9 mouse cellular contexts compared by ENCODE assay signal in the genomic region with DNA sequence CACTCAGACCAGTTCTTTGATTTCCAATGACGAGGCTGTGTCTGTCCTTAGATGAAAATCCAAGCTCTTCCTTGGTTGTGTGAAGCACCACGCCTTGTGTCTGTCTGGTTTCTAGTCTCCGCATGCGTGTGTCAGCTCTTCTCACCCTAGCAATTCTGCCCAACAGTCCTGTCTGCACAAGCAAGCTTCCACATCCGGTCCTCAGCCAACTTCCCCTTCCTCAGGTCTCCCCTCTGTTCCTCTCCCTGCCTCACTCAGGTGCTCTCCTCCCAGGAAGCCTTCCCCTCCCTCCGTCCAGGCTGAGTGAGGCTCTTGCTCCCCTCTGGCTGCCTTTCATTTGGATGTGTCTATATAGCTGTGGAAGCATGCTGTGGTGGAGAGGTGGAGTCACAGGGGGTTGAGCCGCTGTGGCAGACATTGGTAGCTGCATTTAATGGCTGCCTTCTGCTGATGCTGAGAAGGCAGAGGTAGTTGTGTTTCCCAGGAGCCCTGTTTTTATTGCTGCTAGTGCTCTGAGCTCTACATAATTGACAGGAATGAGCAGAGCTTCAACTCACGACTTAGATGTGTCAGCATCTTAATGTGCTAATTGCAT.
A peak's percentile ranks its signal among the peaks of the same experiment; 100 is the strongest.
DNase-seq lines count a peak whose midpoint lies in the region; ATAC-seq and TF ChIP-seq lines count a peak whose summit lies in the region.
"Had no signal": no experiment of that assay in that cellular context is flagged by ENCODE, and none has a peak within 500 bp of the region (broad histone marks: within the 10 kb centered on the region; RNA-seq: fewer than 3 reads in every experiment).

No protein-coding gene starts in this region.

- no peaks in the 10 kb centered on the region for H3K36me3 ChIP-seq in neural tube, embryonic 15.5 days
- H3K36me3 ChIP-seq in kidney, adult 2 months (ENCODE audit: control insufficient read depth, insufficient read depth, low read length), result no peaks in the 10 kb centered on the region

- DNase-seq in lung, postnatal 4 days, result peak; percentile 21 to 28
- no peak for DNase-seq in lung, postnatal 10 days
- DNase-seq in induced T-regulatory cell, adult 2 months (ENCODE audit: low read depth), result peak; percentile 8
- DNase-seq in cerebellum, adult 11-12 months, result no peak
- no peak for DNase-seq in adrenal gland, adult 8-10 months
- DNase-seq in kidney, adult 2 months, result no peak

- H3K27me3 ChIP-seq in neural tube, embryonic 15.5 days (replicated peaks), result no peaks in the 10 kb centered on the region
- no peaks in the 10 kb centered on the region for H3K27me3 ChIP-seq in kidney, adult 2 months (replicated peaks; ENCODE audit: control insufficient read depth, insufficient read depth, low read length)

- WGBS in bone marrow, adult 2 months, result 24% methylated on average over 8 of the region's 8 CpGs
- 57% methylated on average over 8 of the region's 8 CpGs for WGBS in neural tube, embryonic 15.5 days
- 77% methylated on average over 8 of the region's 8 CpGs for WGBS in kidney, adult 2 months

- peaks cover 11% of the 10 kb centered on the region; the same call in 1 of the 2 replicates for H3K4me1 ChIP-seq in bone marrow, adult 2 months (ENCODE audit: control insufficient read depth, insufficient read depth, low read length)
- peaks cover 34% of the 10 kb centered on the region for H3K4me1 ChIP-seq in neural tube, embryonic 15.5 days
- no peaks in the 10 kb centered on the region for H3K4me1 ChIP-seq in kidney, adult 2 months (ENCODE audit: control insufficient read depth, insufficient read depth, low read length)

- H3K9me3 ChIP-seq in neural tube, embryonic 15.5 days (replicated peaks), result no peaks in the 10 kb centered on the region

- H3K4me2 ChIP-seq in neural tube, embryonic 15.5 days, result no peak overlapping the region

- TF ChIP-seq CTCF in bone marrow, adult 2 months (IDR thresholded peaks at IDR 0.05; ENCODE audit: control insufficient read depth, insufficient read depth, low read length), result no peak
- TF ChIP-seq CTCF in kidney, adult 2 months (conservative IDR thresholded peaks at IDR 0.05; ENCODE audit: insufficient read depth, insufficient read length, low read depth, low read length), result no peak

- no peak overlapping the region for H3K4me3 ChIP-seq in bone marrow, adult 2 months (replicated peaks; ENCODE audit: control insufficient read depth, low read depth, low read length)
- no peak overlapping the region for H3K4me3 ChIP-seq in neural tube, embryonic 15.5 days (replicated peaks)
- no peak overlapping the region for H3K4me3 ChIP-seq in kidney, adult 2 months (ENCODE audit: insufficient read depth, low read depth, low read length)
- H3K4me3 ChIP-seq: erythroblast, embryonic 14.5 days had no signal

- no peak overlapping the region for H3K9ac ChIP-seq in neural tube, embryonic 15.5 days (replicated peaks)

- TF ChIP-seq POLR2A in bone marrow, adult 2 months (IDR thresholded peaks at IDR 0.05; ENCODE audit: borderline replicate concordance, control insufficient read depth, low read depth, low read length), result no peak
- no peak for TF ChIP-seq POLR2A in kidney, adult 2 months (IDR thresholded peaks at IDR 0.05; ENCODE audit: low read depth, low read length)

- peak; percentile 65 for ATAC-seq in neural tube, embryonic 15.5 days (ENCODE audit: low FRiP score)

- H3K27ac ChIP-seq in bone marrow, adult 2 months (ENCODE audit: control insufficient read depth, insufficient read depth, low read depth, low read length, poor library complexity), result peak overlapping the region; percentile 58
- H3K27ac ChIP-seq in neural tube, embryonic 15.5 days (replicated peaks), result peak overlapping the region; percentile 74
- no peak overlapping the region for H3K27ac ChIP-seq in kidney, adult 2 months (ENCODE audit: insufficient read depth, low read depth, low read length)

Comparison
In these comparisons a context has a peak if more than half of its experiments do, and no peak if none do; other contexts are left out.
1. DNase-seq: peak in lung, postnatal 4 days (2 of 2) and induced T-regulatory cell, adult 2 months (single experiment); none in lung, postnatal 10 days (single experiment), cerebellum, adult 11-12 months (single experiment), adrenal gland, adult 8-10 months (single experiment) and kidney, adult 2 months (single experiment).